ENCODE assay signal across 20 mouse cellular contexts in genomic region chr2:48650281-48650680, GRCm38 (mm10).
DNase-seq lines count a peak whose midpoint lies in the region; ATAC-seq lines count a peak whose summit lies in the region.
"Had no signal": no experiment of that assay in that cellular context is flagged by ENCODE, and none has a peak within 500 bp of the region (broad histone marks: within the 10 kb centered on the region; RNA-seq: fewer than 3 reads in every experiment).

No protein-coding gene starts in this region.

- peak; percentile 94 for ATAC-seq in frontal cortex, adult (ENCODE audit: low TSS enrichment)
- ATAC-seq: activated CD4-positive, CD25-positive, alpha-beta regulatory T cell, adult 4 months; forebrain, embryonic 13.5 days; hindbrain, embryonic 16.5 days; lung, postnatal 0 days had no signal

- DNase-seq in frontal cortex, postnatal 10 days (ENCODE audit: low spot score in 2 of 2), result no peak
- DNase-seq in heart, adult 9 months (ENCODE audit: low spot score in 2 of 2), result peak; percentile 7 to 10
- DNase-seq in heart, postnatal 4 days, result no peak
- peak; percentile 7 for DNase-seq in right cerebral cortex, adult 18-20 months
- DNase-seq in right cerebral cortex, postnatal 14 days, result no peak
- DNase-seq in urinary bladder, adult 18-20 months (ENCODE audit: low spot score in 2 of 2), result no peak
- DNase-seq: adrenal gland, adult 2 months; cerebellum, adult 8-10 months; cerebellum, postnatal 25 days; kidney, adult 8-10 months; kidney, postnatal 4 days; liver, embryonic 13.5 days; lung, adult 18-20 months; lung, postnatal 4 days; thymus, postnatal 4 days had no signal

Comparison
In these comparisons a context has a peak if more than half of its experiments do, and no peak if none do; other contexts are left out.
1. DNase-seq: peak in heart, adult 9 months (2 of 2) and right cerebral cortex, adult 18-20 months (single experiment); none in frontal cortex, postnatal 10 days (0 of 2), heart, postnatal 4 days (single experiment), right cerebral cortex, postnatal 14 days (single experiment) and urinary bladder, adult 18-20 months (0 of 2).